ENCODE assay signal across 31 mouse cellular contexts in the genomic region with DNA sequence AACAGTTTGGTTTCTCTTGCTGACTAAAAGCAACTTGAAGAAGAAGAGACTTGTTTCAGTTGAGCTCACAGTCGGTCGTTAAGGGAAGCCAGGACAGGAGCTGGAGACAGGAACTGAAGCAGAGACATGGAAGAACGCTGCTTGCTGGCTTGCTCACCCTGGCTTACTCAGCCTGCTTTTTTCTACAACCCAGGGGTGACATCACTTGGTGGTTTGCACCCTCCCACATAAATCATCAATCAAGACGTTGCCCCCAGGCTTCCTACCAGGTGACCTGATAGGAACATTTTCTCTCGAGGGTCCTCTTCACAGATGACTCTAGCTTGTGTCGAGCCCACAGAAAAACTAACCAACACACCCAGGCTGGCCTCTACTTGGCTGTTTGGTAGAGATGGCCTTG. TPM values are rescaled to one million over a fixed set of nuclear protein-coding genes. Genes with fewer than 3 reads are reported as not detected.
A peak's percentile ranks its signal among the peaks of the same experiment; 100 is the strongest.
DNase-seq lines count a peak whose midpoint lies in the region; ATAC-seq and TF ChIP-seq lines count a peak whose summit lies in the region.
"Had no signal": no experiment of that assay in that cellular context is flagged by ENCODE, and none has a peak within 500 bp of the region (broad histone marks: within the 10 kb centered on the region; RNA-seq: fewer than 3 reads in every experiment).

No protein-coding gene starts in this region.

- TF ChIP-seq CTCF in liver, postnatal 0 days (IDR thresholded peaks at IDR 0.05; ENCODE audit: low read depth) = no peak
- TF ChIP-seq CTCF in ES-Bruce4 (IDR thresholded peaks at IDR 0.05; ENCODE audit: low read depth, low read length) = no peak
- TF ChIP-seq CTCF in bone marrow macrophage, adult 2 months (IDR thresholded peaks at IDR 0.05; ENCODE audit: low read depth, low read length) = no peak

- peak overlapping the region; percentile 81; the same call in 1 of the 2 replicates for H3K27ac ChIP-seq in liver, postnatal 0 days (ENCODE audit: low read depth)
- no peak overlapping the region for H3K27ac ChIP-seq in liver, embryonic 12.5 days
- H3K27ac ChIP-seq in ES-Bruce4 (ENCODE audit: insufficient read depth, low read length) = peak overlapping the region; percentile 47; the same call in 1 of the 2 replicates
- H3K27ac ChIP-seq in bone marrow macrophage, adult 2 months (ENCODE audit: insufficient read depth, low read depth, low read length) = peak overlapping the region; percentile 94
- H3K27ac ChIP-seq: embryonic facial prominence, embryonic 12.5 days; forebrain, embryonic 15.5 days; gastrocnemius, adult 2 months; hindbrain, embryonic 14.5 days; layer of hippocampus, adult 2 months; left cerebral cortex, adult 2 months; limb, embryonic 13.5 days; liver, embryonic 14.5 days; midbrain, embryonic 12.5 days; stomach, postnatal 0 days had no signal

- H3K27me3 ChIP-seq in liver, postnatal 0 days (ENCODE audit: insufficient read depth, low read length) = no peaks in the 10 kb centered on the region
- no peaks in the 10 kb centered on the region for H3K27me3 ChIP-seq in liver, embryonic 12.5 days (replicated peaks)
- H3K27me3 ChIP-seq in ES-Bruce4 (ENCODE audit: control insufficient read depth, insufficient read depth, low read length, poor library complexity, severe bottlenecking) = no peaks in the 10 kb centered on the region
- no peaks in the 10 kb centered on the region for H3K27me3 ChIP-seq in splenic B cell, adult 2 months (ENCODE audit: control insufficient read depth, insufficient read depth, low read length, poor library complexity, severe bottlenecking)
- H3K27me3 ChIP-seq: embryonic facial prominence, embryonic 12.5 days; forebrain, embryonic 15.5 days; heart, embryonic 13.5 days; limb, embryonic 13.5 days had no signal

- H3K4me3 ChIP-seq in liver, postnatal 0 days (ENCODE audit: low read depth, low read length) = no peak overlapping the region
- H3K4me3 ChIP-seq in liver, embryonic 12.5 days = no peak overlapping the region
- H3K4me3 ChIP-seq in ES-Bruce4 (ENCODE audit: low read depth, low read length) = no peak overlapping the region
- no peak overlapping the region for H3K4me3 ChIP-seq in bone marrow macrophage, adult 2 months (ENCODE audit: insufficient read depth, low read length)
- H3K4me3 ChIP-seq: embryonic facial prominence, embryonic 12.5 days; forebrain, embryonic 15.5 days; gastrocnemius, adult 2 months; heart, embryonic 13.5 days; layer of hippocampus, adult 2 months; left cerebral cortex, adult 2 months; limb, embryonic 13.5 days; midbrain, embryonic 12.5 days had no signal

- H3K9me3 ChIP-seq in liver, postnatal 0 days (ENCODE audit: low read length) = no peaks in the 10 kb centered on the region
- H3K9me3 ChIP-seq in liver, embryonic 12.5 days (replicated peaks) = no peaks in the 10 kb centered on the region
- no peaks in the 10 kb centered on the region for H3K9me3 ChIP-seq in ES-Bruce4 (replicated peaks; ENCODE audit: control insufficient read depth, insufficient read depth, low read length, poor library complexity, severe bottlenecking)
- H3K9me3 ChIP-seq: embryonic facial prominence, embryonic 12.5 days; forebrain, embryonic 15.5 days; heart, embryonic 13.5 days; limb, embryonic 13.5 days; midbrain, embryonic 12.5 days had no signal

- 80% methylated on average over 6 of the region's 6 CpGs for whole genome bisulfite sequencing in liver, postnatal 0 days (ENCODE audit: insufficient replicate concordance)
- WGBS in liver, embryonic 12.5 days (ENCODE audit: insufficient replicate concordance) = 64% methylated on average over 6 of the region's 6 CpGs

- no peak overlapping the region for H3K9ac ChIP-seq in liver, postnatal 0 days (replicated peaks)
- no peak overlapping the region for H3K9ac ChIP-seq in liver, embryonic 12.5 days
- H3K9ac ChIP-seq in ES-Bruce4 (ENCODE audit: low read depth, poor library complexity, severe bottlenecking) = no peak overlapping the region
- H3K9ac ChIP-seq: embryonic facial prominence, embryonic 12.5 days; forebrain, embryonic 15.5 days; heart, embryonic 13.5 days; hindbrain, embryonic 14.5 days; limb, embryonic 13.5 days; liver, embryonic 14.5 days; lung, embryonic 14.5 days; midbrain, embryonic 12.5 days had no signal

- DNase-seq in liver, postnatal 0 days = no peak
- DNase-seq in splenic B cell, adult 2 months (ENCODE audit: low read depth, low spot score) = peak; percentile 56
- no peak for DNase-seq in kidney, adult 11 months
- no peak for DNase-seq in adrenal gland, postnatal 25 days
- DNase-seq: adrenal gland, adult 2 months; cerebellum, adult 11-12 months; cerebellum, adult 9-11 months; embryo, embryonic 11 days; gastrocnemius, adult 2 months; heart, postnatal 10 days; kidney, adult 2 months; lung, embryonic 14.5 days; thymus, postnatal 4 days had no signal

- H3K4me1 ChIP-seq in liver, postnatal 0 days (ENCODE audit: insufficient read depth) = peaks cover 11% of the 10 kb centered on the region; the same call in 1 of the 2 replicates
- peaks cover 30% of the 10 kb centered on the region for H3K4me1 ChIP-seq in liver, embryonic 12.5 days
- peaks cover 7% of the 10 kb centered on the region for H3K4me1 ChIP-seq in ES-Bruce4 (ENCODE audit: control insufficient read depth, insufficient read depth, low read length)
- peaks cover 35% of the 10 kb centered on the region for H3K4me1 ChIP-seq in bone marrow macrophage, adult 2 months (ENCODE audit: control insufficient read depth, insufficient read depth, low read length)
- H3K4me1 ChIP-seq: forebrain, embryonic 15.5 days had no signal

- no peak for TF ChIP-seq POLR2A in ES-Bruce4 (IDR thresholded peaks at IDR 0.05; ENCODE audit: insufficient read depth, low read length)
- no peak for TF ChIP-seq POLR2A in bone marrow macrophage, adult 2 months (IDR thresholded peaks at IDR 0.05; ENCODE audit: borderline replicate concordance, low read depth, low read length)

- H3K36me3 ChIP-seq in liver, postnatal 0 days (replicated peaks; ENCODE audit: insufficient read depth, low read length) = no peaks in the 10 kb centered on the region
- no peaks in the 10 kb centered on the region for H3K36me3 ChIP-seq in liver, embryonic 12.5 days
- no peaks in the 10 kb centered on the region for H3K36me3 ChIP-seq in ES-Bruce4 (ENCODE audit: control insufficient read depth, insufficient read depth, low read length, poor library complexity, severe bottlenecking)
- no peaks in the 10 kb centered on the region for H3K36me3 ChIP-seq in splenic B cell, adult 2 months (ENCODE audit: control insufficient read depth, insufficient read depth, low read length, poor library complexity, severe bottlenecking)
- H3K36me3 ChIP-seq: embryonic facial prominence, embryonic 12.5 days; forebrain, embryonic 15.5 days; heart, embryonic 13.5 days; limb, embryonic 13.5 days; midbrain, embryonic 12.5 days had no signal

- no peak for ATAC-seq in liver, postnatal 0 days
- no peak for ATAC-seq in liver, embryonic 12.5 days
- ATAC-seq: forebrain, embryonic 15.5 days had no signal

- no peak overlapping the region for H3K4me2 ChIP-seq in liver, postnatal 0 days (ENCODE audit: low read depth, low read length)
- no peak overlapping the region for H3K4me2 ChIP-seq in liver, embryonic 12.5 days
- H3K4me2 ChIP-seq: embryonic facial prominence, embryonic 12.5 days; forebrain, embryonic 15.5 days; heart, embryonic 13.5 days; hindbrain, embryonic 14.5 days; limb, embryonic 13.5 days; lung, embryonic 14.5 days; midbrain, embryonic 12.5 days had no signal

- no peak for TF ChIP-seq EP300 in liver, postnatal 0 days (IDR thresholded peaks at IDR 0.05; ENCODE audit: low read depth)
- TF ChIP-seq EP300 in ES-Bruce4 (IDR thresholded peaks at IDR 0.05; ENCODE audit: insufficient read depth, low read depth, low read length) = no peak

RNA-seq across cellular contexts. Expression of a gene that starts 10.4 kb away (rescaled TPM):
- polyA plus RNA-seq in liver, postnatal 0 days (2015; fragmentation: Nextera tagmentation; extraction: Ambion mirVana) = 1.5 and 2.2 TPM in 2 replicates
- 2.9 and 4.3 TPM in 2 replicates for polyA plus RNA-seq in liver, embryonic 12.5 days (2016; fragmentation: Nextera tagmentation; extraction: Ambion mirVana)
- 23.1 and 31.8 TPM in 2 replicates for polyA plus RNA-seq in ES-Bruce4 (2011; ENCODE audit: insufficient read depth, insufficient read length, low read depth, missing spikeins)
- 12.3 and 12.4 TPM in 2 replicates for polyA plus RNA-seq in bone marrow macrophage, adult 2 months (2012; ENCODE audit: insufficient read depth, insufficient read length, missing spikeins)
- total RNA-seq in adrenal gland, postnatal 25 days (2021) = 8.5 and 8.9 TPM in 2 replicates

RNA-seq across cellular contexts. Expression of a gene that starts 10.7 kb away (rescaled TPM):
- 29.2 and 29.8 TPM in 2 replicates for polyA plus RNA-seq in liver, postnatal 0 days (2015; fragmentation: Nextera tagmentation; extraction: Ambion mirVana)
- 32.3 and 32.6 TPM in 2 replicates for polyA plus RNA-seq in liver, embryonic 12.5 days (2016; fragmentation: Nextera tagmentation; extraction: Ambion mirVana)
- polyA plus RNA-seq in ES-Bruce4 (2011; ENCODE audit: insufficient read depth, insufficient read length, low read depth, missing spikeins) = 443 and 531 TPM in 2 replicates
- polyA plus RNA-seq in bone marrow macrophage, adult 2 months (2012; ENCODE audit: insufficient read depth, insufficient read length, missing spikeins) = 123 and 152 TPM in 2 replicates
- total RNA-seq in adrenal gland, postnatal 25 days (2021) = 27.9 and 48.4 TPM in 2 replicates

RNA-seq across cellular contexts. Expression of a gene that starts 42.8 kb away (rescaled TPM):
- polyA plus RNA-seq in liver, postnatal 0 days (2015; fragmentation: Nextera tagmentation; extraction: Ambion mirVana) = 0.06 TPM in 1 of 2 replicates, not detected in the other
- polyA plus RNA-seq in liver, embryonic 12.5 days (2016; fragmentation: Nextera tagmentation; extraction: Ambion mirVana) = not detected in 2 replicates
- polyA plus RNA-seq in ES-Bruce4 (2011; ENCODE audit: insufficient read depth, insufficient read length, low read depth, missing spikeins) = 0.58 and 1.3 TPM in 2 replicates
- not detected in 2 replicates for polyA plus RNA-seq in bone marrow macrophage, adult 2 months (2012; ENCODE audit: insufficient read depth, insufficient read length, missing spikeins)
- not detected in 2 replicates for total RNA-seq in adrenal gland, postnatal 25 days (2021)
- total RNA-seq: adrenal gland, adult 2 months; heart, postnatal 10 days; hematopoietic stem cell, adult 5-6 weeks; left cerebral cortex, postnatal 25 days; megakaryocyte progenitor cell, adult 5-6 weeks had no signal
- polyA plus RNA-seq: activated CD4-positive, CD25-positive, alpha-beta regulatory T cell, adult 4 months; forebrain, embryonic 15.5 days; heart, embryonic 13.5 days; hindbrain, embryonic 14.5 days; midbrain, embryonic 12.5 days; neural tube, embryonic 14.5 days had no signal
